ENCODE assay signal across 29 mouse cellular contexts in the genomic region with DNA sequence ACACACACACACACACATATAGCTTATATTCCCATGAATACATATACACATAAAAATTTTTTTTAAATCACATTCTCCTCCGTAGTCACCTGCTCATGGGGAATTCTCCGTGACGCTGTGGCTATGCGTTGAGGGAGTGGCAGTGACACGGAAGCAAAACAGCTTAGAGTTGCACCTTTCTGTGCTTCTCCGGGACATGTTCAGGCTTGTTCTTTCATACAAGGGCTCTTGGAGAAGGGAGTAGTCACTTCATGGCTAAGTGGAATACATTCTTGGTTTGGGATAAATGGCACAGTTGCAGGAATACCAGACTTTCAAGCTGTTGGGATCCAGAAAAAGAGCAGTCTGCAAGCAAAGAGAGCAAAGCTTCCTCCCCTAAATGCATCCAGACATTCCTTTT. TPM values are rescaled to one million over a fixed set of nuclear protein-coding genes. Genes with fewer than 3 reads are reported as not detected.
DNase-seq lines count a peak whose midpoint lies in the region; ATAC-seq and TF ChIP-seq lines count a peak whose summit lies in the region.
"Had no signal": no experiment of that assay in that cellular context is flagged by ENCODE, and none has a peak within 500 bp of the region (broad histone marks: within the 10 kb centered on the region; RNA-seq: fewer than 3 reads in every experiment).

No protein-coding gene starts in this region.

- intact Hi-C loops in heart, postnatal 36 days (cut with DNase I): no loop called here

- peak; percentile 53 for TF ChIP-seq EP300 in lung, postnatal 0 days (IDR thresholded peaks at IDR 0.05)

- H3K4me3 ChIP-seq in lung, postnatal 0 days (ENCODE audit: low read depth, low read length): no peak overlapping the region
- H3K4me3 ChIP-seq in E14TG2a.4 (replicated peaks; ENCODE audit: low read length): 0 out of 2 replicates have a peak overlapping the region, but pooled peaks have one; percentile 26
- no peak overlapping the region for H3K4me3 ChIP-seq in ES-E14 (ENCODE audit: insufficient read depth in 1 of 2, low read depth in 1 of 2, low read length in 2 of 2, poor library complexity in 1 of 2, severe bottlenecking in 1 of 2)
- H3K4me3 ChIP-seq: forebrain, embryonic 10.5 days; forebrain, embryonic 13.5 days; heart, embryonic 12.5 days; heart, embryonic 15.5 days had no signal

- 67% methylated on average over 6 of the region's 6 CpGs for WGBS in lung, postnatal 0 days

- H3K9ac ChIP-seq in lung, postnatal 0 days (replicated peaks; ENCODE audit: low read depth): no peak overlapping the region
- H3K9ac ChIP-seq in ES-E14 (ENCODE audit: insufficient read depth, low read depth, low read length, poor library complexity, severe bottlenecking): peak overlapping the region; percentile 44; the same call in 1 of the 2 replicates
- H3K9ac ChIP-seq: forebrain, embryonic 13.5 days; heart, embryonic 12.5 days; heart, embryonic 15.5 days; hindbrain, embryonic 14.5 days had no signal

- peak; percentile 70 for DNase-seq in lung, postnatal 0 days (ENCODE audit: low spot score)
- DNase-seq in lung, postnatal 14 days: no peak
- DNase-seq in ES-E14 (ENCODE audit: low read depth, low spot score): no peak
- no peak for DNase-seq in embryo, embryonic 10 days (ENCODE audit: low spot score)
- no peak for DNase-seq in heart, postnatal 36 days
- DNase-seq: adrenal gland, adult 8-10 months; adrenal gland, postnatal 25 days; cerebellum, adult 11-12 months; cerebellum, adult 8-10 months; cerebellum, postnatal 10 days; cerebellum, postnatal 36 days; gastrocnemius, postnatal 10 days; gastrocnemius, postnatal 36 days; heart, adult 11 months; heart, postnatal 10 days; heart, postnatal 4 days had no signal

- peak overlapping the region; percentile 4; the same call in 1 of the 2 replicates for H3K27ac ChIP-seq in lung, postnatal 0 days (ENCODE audit: low read length)
- peak overlapping the region; percentile 90 for H3K27ac ChIP-seq in ES-E14 (ENCODE audit: insufficient read depth, low read depth, low read length, poor library complexity, severe bottlenecking)
- H3K27ac ChIP-seq: forebrain, embryonic 10.5 days; forebrain, embryonic 13.5 days; heart, embryonic 15.5 days; hindbrain, embryonic 14.5 days; hindbrain, postnatal 0 days had no signal

- H3K9me3 ChIP-seq in lung, postnatal 0 days (ENCODE audit: low read length): no peaks in the 10 kb centered on the region
- no peaks in the 10 kb centered on the region for H3K9me3 ChIP-seq in E14TG2a.4 (ENCODE audit: low read length)
- H3K9me3 ChIP-seq in ES-E14 (ENCODE audit: control insufficient read depth, insufficient read depth, low read depth, low read length): no peaks in the 10 kb centered on the region
- H3K9me3 ChIP-seq: forebrain, embryonic 10.5 days; forebrain, embryonic 13.5 days; G1E; heart, embryonic 12.5 days; heart, embryonic 15.5 days had no signal

- no peak overlapping the region for H3K4me2 ChIP-seq in lung, postnatal 0 days (replicated peaks; ENCODE audit: low read depth, low read length)
- H3K4me2 ChIP-seq: forebrain, embryonic 13.5 days; heart, embryonic 12.5 days; heart, embryonic 15.5 days; hindbrain, embryonic 14.5 days had no signal

- H3K4me1 ChIP-seq in lung, postnatal 0 days (ENCODE audit: insufficient read depth, low read depth, low read length): peaks cover 2% of the 10 kb centered on the region; the same call in 1 of the 2 replicates
- H3K4me1 ChIP-seq in E14TG2a.4 (replicated peaks; ENCODE audit: low read depth, low read length) (peaks cover 69% of the 10 kb centered on the region), ES-E14 (ENCODE audit: control insufficient read depth in 2 of 2, insufficient read depth in 2 of 2, low read length in 2 of 2, poor library complexity in 1 of 2) (peaks cover 3 to 4% of the 10 kb centered on the region in 2 experiments; a peak in 2 of 4 replicates)

- in situ Hi-C loops in ES-E14 (cut with MboI; ENCODE audit: low sequenced_read_pairs in 2 of 2, unreplicated experiment in 2 of 2): no loop called here

- H3K27me3 ChIP-seq in lung, postnatal 0 days (replicated peaks; ENCODE audit: insufficient read depth, low read length): no peaks in the 10 kb centered on the region
- no peaks in the 10 kb centered on the region for H3K27me3 ChIP-seq in E14TG2a.4 (ENCODE audit: insufficient read depth, low read length)
- H3K27me3 ChIP-seq: forebrain, embryonic 13.5 days; heart, embryonic 12.5 days; heart, embryonic 15.5 days; Patski had no signal

- no peak for TF ChIP-seq CTCF in lung, postnatal 0 days (IDR thresholded peaks at IDR 0.05)
- 0 out of 2 replicates have a peak, but pooled peaks have one; percentile 3 for TF ChIP-seq CTCF in E14TG2a.4 (conservative IDR thresholded peaks at IDR 0.05; ENCODE audit: low read length)

- H3K36me3 ChIP-seq in lung, postnatal 0 days (ENCODE audit: insufficient read depth, low read length): no peaks in the 10 kb centered on the region
- H3K36me3 ChIP-seq in E14TG2a.4 (ENCODE audit: insufficient read depth, low read length) (no peaks in the 10 kb centered on the region), ES-E14 (ENCODE audit: control insufficient read depth, insufficient read depth, low read length, poor library complexity, severe bottlenecking) (no peaks in the 10 kb centered on the region)
- H3K36me3 ChIP-seq: forebrain, embryonic 10.5 days; G1E; heart, embryonic 12.5 days; heart, embryonic 15.5 days had no signal

- ATAC-seq in lung, postnatal 0 days: peak; percentile 86
- ATAC-seq: activated CD4-positive, CD25-positive, alpha-beta regulatory T cell, adult 4 months; forebrain, embryonic 13.5 days; forebrain, embryonic 16.5 days; hindbrain, postnatal 0 days; inflammation-experienced regulatory T-cells, adult 6 months; intestine, embryonic 16.5 days; Patski had no signal

TF ChIP-seq in ES-E14, 5 proteins besides CTCF, POLR2A, EP300 and RAD21:
- TF ChIP-seq ZNF384 (IDR thresholded peaks at IDR 0.05; ENCODE audit: low read depth, low read length) (no peak; the same call in 1 of the 2 replicates), ZC3H11A (IDR thresholded peaks at IDR 0.05; ENCODE audit: borderline replicate concordance, low read depth, low read length) (no peak), MAFK (IDR thresholded peaks at IDR 0.05; ENCODE audit: insufficient read depth, low read depth, low read length) (no peak), HCFC1 (IDR thresholded peaks at IDR 0.05; ENCODE audit: borderline replicate concordance, insufficient read depth, low read length) (no peak), CHD2 (IDR thresholded peaks at IDR 0.05; ENCODE audit: low read depth, low read length) (no peak)

RNA-seq across cellular contexts. Expression of gene Bptf, which starts 5.7 kb away (rescaled TPM):
- polyA plus RNA-seq in lung, postnatal 0 days (2015; fragmentation: Nextera tagmentation; extraction: Ambion mirVana): 19.8 and 23.0 TPM in 2 replicates
- total RNA-seq in ES-E14 (2012; rRNA removed): 81.3 and 86.4 TPM in 2 replicates
- 10 to 100 TPM; 25.9 to 27.7 TPM for total RNA-seq in heart, postnatal 36 days (2021)

RNA-seq across cellular contexts. Expression of gene Nol11, which starts 51.6 kb away (rescaled TPM):
- polyA plus RNA-seq in lung, postnatal 0 days (2015; fragmentation: Nextera tagmentation; extraction: Ambion mirVana): 15.5 and 18.4 TPM in 2 replicates
- total RNA-seq in ES-E14 (2012; rRNA removed): 77.0 and 90.4 TPM in 2 replicates
- 10 to 100 TPM; 17.1 to 19.3 TPM for total RNA-seq in heart, postnatal 36 days (2021)
